Mouse (Mus musculus) intestine, embryonic 15.5 days (tissue): Measurements from ENCODE around the gene Fbxw8. TPM values are rescaled to one million over a fixed set of nuclear protein-coding genes. Genes with fewer than 3 reads are reported as not detected.

Experiments
- ATAC-seq: fragments of 200-750 bp; cut with Nextera tagmentation; 2 replicates; pipeline ENCODE4 v1.8.0; 2017; ENCODE audit warnings: moderate TSS enrichment, moderate library complexity
- H3K27ac ChIP-seq: fragments of 300-500 bp; sonication (generic); 2 replicates; pipeline ENCODE4 v1.5.1; 2015; ENCODE audit warnings: mild to moderate bottlenecking, inconsistent platforms
- H3K27me3 ChIP-seq: fragments of 300-500 bp; sonication (generic); replicated peaks from 2 replicates; pipeline ENCODE4 v1.6.1; 2015; ENCODE audit warnings: inconsistent platforms
- H3K36me3 ChIP-seq: fragments of 300-500 bp; sonication (generic); 2 replicates; pipeline ENCODE4 v1.6.1; 2015; ENCODE audit warnings: inconsistent platforms
- H3K4me1 ChIP-seq: fragments of 300-500 bp; sonication (generic); replicated peaks from 2 replicates; pipeline ENCODE4 v1.6.1; 2015; ENCODE audit warnings: inconsistent platforms
- H3K4me2 ChIP-seq: fragments of 300-500 bp; sonication (generic); replicated peaks from 2 replicates; pipeline ENCODE4 v1.6.1; 2015; ENCODE audit warnings: mild to moderate bottlenecking, inconsistent platforms
- H3K4me3 ChIP-seq: fragments of 300-500 bp; sonication (generic); replicated peaks from 2 replicates; pipeline ENCODE4 v1.5.1; 2015; ENCODE audit warnings: inconsistent platforms
- H3K9ac ChIP-seq: fragments of 300-500 bp; sonication (generic); 2 replicates; pipeline ENCODE4 v1.6.1; 2015; ENCODE audit warnings: inconsistent platforms
- H3K9me3 ChIP-seq: fragments of 300-500 bp; sonication (generic); 2 replicates; pipeline ENCODE4 v1.6.1; 2016; ENCODE audit warnings: inconsistent platforms
- WGBS: fragments of 180-500 bp; shearing (Covaris S2); methylation state at CpG from one replicate; pipeline ENCODE4 v1.1.7; 2015; 5-methylcytosine and 5-hydroxymethylcytosine counted together
- polyA plus RNA-seq: library from polyadenylated mRNA; unstranded; fragments of >200 nt; fragmentation: Nextera tagmentation; extraction: Ambion mirVana; gene quantifications from 2 replicates; pipeline ENCODE4 v1.2.1, GENCODE M21; 2015

Gene Fbxw8
- polyA plus RNA-seq, 1 experiment from 2014 or later = 20.7 TPM

- WGBS = 52% methylated on average over 5 of the region's 5 CpGs
- no peak for ATAC-seq
- Histone ChIP-seq H3K9ac (no peak overlapping the region), H3K4me1 (peaks cover 7% of the 10 kb centered on the region), H3K36me3 (no peaks in the 10 kb centered on the region), H3K4me3 (no peak overlapping the region), H3K27ac (no peak overlapping the region), H3K9me3 (no peaks in the 10 kb centered on the region), H3K27me3 (no peaks in the 10 kb centered on the region), H3K4me2 (no peak overlapping the region)
Observed at GRCm38 (mm10) chr5:118017527-118017926, 137.7 kb downstream of the Fbxw8 start.

DNA sequence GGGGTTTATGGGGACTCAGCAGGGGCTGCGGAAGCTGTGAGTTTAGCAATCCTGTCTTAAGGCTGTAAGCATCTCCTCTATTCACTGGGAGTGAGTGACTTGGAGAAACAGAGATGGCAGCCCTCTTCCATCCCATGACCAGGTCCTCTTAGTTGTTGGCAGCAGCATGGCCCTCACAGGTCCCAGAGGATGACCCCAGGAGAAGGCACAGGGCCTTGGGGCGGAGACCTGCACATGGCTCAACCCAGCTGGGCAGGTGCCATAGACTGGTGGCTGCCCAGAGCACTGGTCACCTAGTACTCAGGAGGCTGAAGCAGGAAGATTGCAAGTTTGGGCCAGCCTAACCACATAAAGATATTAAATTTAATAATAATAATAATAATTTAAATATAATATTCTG lies 139.6 kb downstream of the Fbxw8 start:
- Histone ChIP-seq H3K27ac (no peak overlapping the region), H3K4me2 (no peak overlapping the region), H3K4me3 (no peak overlapping the region), H3K9me3 (no peaks in the 10 kb centered on the region), H3K36me3 (no peaks in the 10 kb centered on the region), H3K4me1 (peaks cover 7% of the 10 kb centered on the region), H3K9ac (no peak overlapping the region), H3K27me3 (no peaks in the 10 kb centered on the region)
- 89% methylated on average over 2 of the region's 2 CpGs for WGBS
- ATAC-seq = no peak

DNA sequence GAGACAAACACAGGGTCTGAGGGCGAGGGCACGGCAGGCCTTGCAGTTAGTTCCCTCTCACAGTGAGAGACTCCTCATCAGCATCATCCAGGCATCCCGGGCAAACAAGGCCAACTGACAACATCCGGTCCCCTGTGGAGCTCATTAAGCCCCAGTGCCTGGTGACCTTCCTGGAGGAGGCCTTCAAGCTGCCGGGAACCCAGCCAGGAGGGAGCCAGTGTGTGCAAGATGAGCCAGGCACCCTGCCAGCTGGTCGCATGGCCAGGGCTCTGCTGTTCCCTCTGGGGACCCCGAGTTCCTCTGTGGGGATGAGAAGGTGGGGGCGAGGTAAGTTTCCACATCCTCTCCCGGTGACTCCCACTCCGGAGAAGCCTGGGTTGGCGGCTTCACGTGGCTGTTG lies 140.2 kb downstream of the Fbxw8 start:
- no peak overlapping the region for H3K9ac ChIP-seq
- no peak for ATAC-seq
- no peak overlapping the region for H3K4me3 ChIP-seq
- no peaks in the 10 kb centered on the region for H3K27me3 ChIP-seq
- H3K36me3 ChIP-seq = no peaks in the 10 kb centered on the region
- no peaks in the 10 kb centered on the region for H3K9me3 ChIP-seq
- no peak overlapping the region for H3K27ac ChIP-seq
- WGBS = 25% methylated on average over 12 of the region's 12 CpGs
- H3K4me2 ChIP-seq = no peak overlapping the region
- H3K4me1 ChIP-seq = peaks cover 7% of the 10 kb centered on the region

Other genes starting within 250 kb of the Fbxw8 start
- gene Fbxo21, start 178.7 kb downstream of the Fbxw8 start, polyA plus RNA-seq = 56.1 and 56.7 TPM in 2 replicates
- 3.3 and 4.7 TPM in 2 replicates for gene Tesc, start 127.7 kb downstream of the Fbxw8 start, polyA plus RNA-seq
- gene Hrk, start 9.2 kb upstream of the Fbxw8 start, polyA plus RNA-seq = 0.11 and 0.25 TPM in 2 replicates
- 2.2 and 3.2 TPM in 2 replicates for gene Rnft2, start 89.7 kb upstream of the Fbxw8 start, polyA plus RNA-seq
- 7.1 and 7.2 TPM in 2 replicates for gene 2410131K14Rik, start 89.8 kb upstream of the Fbxw8 start, polyA plus RNA-seq